In genomic region chr11:11770691-11771090, GRCm38 (mm10) we compare ENCODE assay signal across 35 mouse cellular contexts.
"Had no signal": no experiment of that assay in that cellular context is flagged by ENCODE, and none has a peak within 500 bp of the region (broad histone marks: within the 10 kb centered on the region; RNA-seq: fewer than 3 reads in every experiment).

No protein-coding gene starts in this region.

- H3K4me3 ChIP-seq: heart, embryonic 12.5 days; heart, embryonic 13.5 days; heart, embryonic 15.5 days; hindbrain, embryonic 10.5 days; hindbrain, embryonic 12.5 days; hindbrain, embryonic 13.5 days; hindbrain, embryonic 15.5 days; intestine, embryonic 15.5 days; kidney, embryonic 15.5 days; layer of hippocampus, adult 2 months; left cerebral cortex, adult 2 months had no signal

- H3K9me3 ChIP-seq: heart, embryonic 12.5 days; heart, embryonic 13.5 days; heart, embryonic 15.5 days; hindbrain, embryonic 10.5 days; hindbrain, embryonic 12.5 days; hindbrain, embryonic 13.5 days; hindbrain, embryonic 15.5 days; intestine, embryonic 15.5 days; kidney, embryonic 15.5 days had no signal

- H3K36me3 ChIP-seq: heart, embryonic 12.5 days; heart, embryonic 13.5 days; heart, embryonic 15.5 days; hindbrain, embryonic 10.5 days; hindbrain, embryonic 12.5 days; hindbrain, embryonic 13.5 days; hindbrain, embryonic 15.5 days; intestine, embryonic 15.5 days; kidney, embryonic 15.5 days had no signal

- H3K27me3 ChIP-seq: heart, embryonic 12.5 days; heart, embryonic 13.5 days; heart, embryonic 15.5 days; hindbrain, embryonic 12.5 days; hindbrain, embryonic 13.5 days; hindbrain, embryonic 15.5 days; intestine, embryonic 15.5 days; kidney, embryonic 15.5 days had no signal

- ATAC-seq: hindbrain, embryonic 16.5 days; hindbrain, postnatal 0 days; inflammation-experienced regulatory T-cells, adult 6 months; intestine, embryonic 15.5 days; intestine, embryonic 16.5 days; intestine, postnatal 0 days had no signal

- H3K9ac ChIP-seq: heart, embryonic 12.5 days; heart, embryonic 13.5 days; heart, embryonic 15.5 days; hindbrain, embryonic 12.5 days; hindbrain, embryonic 13.5 days; hindbrain, embryonic 14.5 days; hindbrain, embryonic 15.5 days; intestine, embryonic 15.5 days; kidney, embryonic 15.5 days had no signal

- DNase-seq: heart, postnatal 10 days; heart, postnatal 14 days; heart, postnatal 36 days; heart, postnatal 4 days; kidney, adult 11 months; kidney, adult 18-20 months; kidney, adult 2 months; kidney, adult 8-10 months; kidney, adult 9 months; kidney, postnatal 10 days; kidney, postnatal 14 days; kidney, postnatal 25 days; kidney, postnatal 36 days; kidney, postnatal 4 days; layer of hippocampus, adult 9-11 months; layer of hippocampus, postnatal 36 days had no signal

- H3K4me2 ChIP-seq: heart, embryonic 11.5 days; heart, embryonic 12.5 days; heart, embryonic 13.5 days; heart, embryonic 15.5 days; hindbrain, embryonic 12.5 days; hindbrain, embryonic 13.5 days; hindbrain, embryonic 14.5 days; hindbrain, embryonic 15.5 days; intestine, embryonic 15.5 days; kidney, embryonic 15.5 days had no signal

- H3K27ac ChIP-seq: heart, embryonic 13.5 days; heart, embryonic 15.5 days; hindbrain, embryonic 10.5 days; hindbrain, embryonic 12.5 days; hindbrain, embryonic 13.5 days; hindbrain, embryonic 14.5 days; hindbrain, embryonic 15.5 days; hindbrain, postnatal 0 days; intestine, embryonic 15.5 days; kidney, embryonic 15.5 days; kidney, postnatal 0 days; layer of hippocampus, adult 2 months; left cerebral cortex, adult 2 months had no signal

- H3K4me1 ChIP-seq: heart, embryonic 12.5 days; heart, embryonic 13.5 days; heart, embryonic 15.5 days; hindbrain, embryonic 10.5 days; hindbrain, embryonic 12.5 days; hindbrain, embryonic 13.5 days; hindbrain, embryonic 15.5 days; intestine, embryonic 15.5 days; kidney, embryonic 15.5 days had no signal
